26 mouse cellular contexts compared by ENCODE assay signal in the genomic region with DNA sequence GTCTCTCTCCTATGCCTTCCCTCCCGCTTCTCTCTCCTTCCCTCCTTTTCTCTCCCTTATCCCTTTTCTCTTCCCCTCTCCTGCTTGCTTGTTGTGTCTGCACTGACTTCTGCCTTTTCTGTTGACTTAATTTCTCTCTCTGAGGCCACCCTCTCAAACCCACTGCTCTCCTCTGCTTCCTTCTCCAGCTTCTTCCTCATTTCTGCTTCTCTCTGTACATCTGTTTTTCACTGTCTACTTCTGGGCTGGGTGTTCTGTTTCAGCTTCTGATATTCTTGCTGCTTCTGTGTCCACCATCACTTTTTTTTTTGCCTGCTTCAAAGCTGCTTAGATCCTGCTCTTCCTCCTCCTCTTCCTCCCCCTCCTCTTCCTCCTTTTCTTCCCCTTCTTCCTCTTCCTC.
"Had no signal": no experiment of that assay in that cellular context is flagged by ENCODE, and none has a peak within 500 bp of the region (broad histone marks: within the 10 kb centered on the region; RNA-seq: fewer than 3 reads in every experiment).

No protein-coding gene starts in this region.

- H3K27me3 ChIP-seq: heart, embryonic 13.5 days; heart, embryonic 15.5 days; hindbrain, embryonic 12.5 days; hindbrain, embryonic 15.5 days; kidney, embryonic 15.5 days; limb, embryonic 12.5 days; liver, embryonic 13.5 days had no signal

- ATAC-seq: hindbrain, postnatal 0 days; intestine, embryonic 16.5 days had no signal

- H3K4me2 ChIP-seq: heart, embryonic 11.5 days; heart, embryonic 13.5 days; heart, embryonic 15.5 days; hindbrain, embryonic 12.5 days; hindbrain, embryonic 15.5 days; kidney, embryonic 15.5 days; limb, embryonic 12.5 days; liver, embryonic 11.5 days; liver, embryonic 13.5 days had no signal

- H3K9me3 ChIP-seq: heart, embryonic 13.5 days; heart, embryonic 15.5 days; kidney, embryonic 15.5 days; limb, embryonic 10.5 days had no signal

- DNase-seq: gastrocnemius, postnatal 14 days; gastrocnemius, postnatal 36 days; heart, adult 11 months; heart, adult 2 months; heart, postnatal 4 days; kidney, adult 11 months; kidney, adult 2 months; kidney, adult 9 months; kidney, postnatal 14 days; kidney, postnatal 36 days; liver; liver, embryonic 13.5 days had no signal

- H3K9ac ChIP-seq: heart, embryonic 13.5 days; heart, embryonic 15.5 days; hindbrain, embryonic 12.5 days; hindbrain, embryonic 15.5 days; kidney, embryonic 15.5 days; limb, embryonic 12.5 days; liver, embryonic 13.5 days had no signal

- H3K4me3 ChIP-seq: heart, adult 2 months; heart, embryonic 13.5 days; heart, embryonic 15.5 days; hindbrain, embryonic 10.5 days; hindbrain, embryonic 12.5 days; hindbrain, embryonic 15.5 days; kidney, embryonic 15.5 days; left cerebral cortex, adult 2 months; limb, embryonic 10.5 days; limb, embryonic 12.5 days; liver, embryonic 13.5 days had no signal

- H3K36me3 ChIP-seq: heart, embryonic 13.5 days; heart, embryonic 15.5 days; hindbrain, embryonic 10.5 days; hindbrain, embryonic 12.5 days; hindbrain, embryonic 15.5 days; kidney, embryonic 15.5 days; limb, embryonic 10.5 days; limb, embryonic 12.5 days; liver, embryonic 13.5 days had no signal

- H3K27ac ChIP-seq: heart, adult 2 months; heart, embryonic 13.5 days; heart, embryonic 15.5 days; hindbrain, embryonic 10.5 days; hindbrain, embryonic 12.5 days; hindbrain, embryonic 15.5 days; hindbrain, postnatal 0 days; kidney, embryonic 15.5 days; kidney, postnatal 0 days; left cerebral cortex, adult 2 months; limb, embryonic 10.5 days; limb, embryonic 12.5 days; liver, embryonic 13.5 days had no signal

- H3K4me1 ChIP-seq: heart, embryonic 15.5 days had no signal
